Mouse (Mus musculus) forebrain, embryonic 14.5 days (tissue): ENCODE measurements at regions not wholly inside any gene's neighbourhood (a gene's known extent, or its start where the extent isn't known, plus 50 kb on each side); places are given as distances from the start of the nearest gene placed in this dataset.

Experiments
- ATAC-seq: fragments of 200-750 bp; cut with Nextera tagmentation; 2 replicates; pipeline ENCODE4 v1.8.0; 2017; ENCODE audit warnings: mild to moderate bottlenecking, moderate library complexity
- DNase-seq: peaks from one replicate; pipeline ENCODE4 v3.0.0-alpha.2; 2015; ENCODE audit warnings: low spot score
- H3K27ac ChIP-seq: fragments of 300-500 bp; sonication (generic); 2 replicates; pipeline ENCODE4 v1.5.1; 2014; ENCODE audit warnings: low read depth, mild to moderate bottlenecking, control low read depth, low read length, moderate library complexity
- H3K27me3 ChIP-seq: fragments of 300-500 bp; sonication (generic); replicated peaks from 2 replicates; pipeline ENCODE4 v1.6.1; 2014; ENCODE audit warnings: low read length, control low read depth, mixed read lengths; ENCODE audit not compliant: control insufficient read depth, insufficient read depth
- H3K36me3 ChIP-seq: fragments of 300-500 bp; sonication (generic); 2 replicates; pipeline ENCODE4 v1.6.1; 2014; ENCODE audit warnings: low read length, control low read depth; ENCODE audit not compliant: control insufficient read depth, insufficient read depth
- H3K4me1 ChIP-seq: fragments of 300-500 bp; sonication (generic); 2 replicates; pipeline ENCODE4 v1.6.1; 2014; ENCODE audit warnings: antibody characterized with exemption, low read length, control low read depth; ENCODE audit not compliant: control insufficient read depth, insufficient read depth
- H3K4me2 ChIP-seq: fragments of 300-500 bp; sonication (generic); 2 replicates; pipeline ENCODE4 v1.6.1; 2014; ENCODE audit warnings: mild to moderate bottlenecking, control low read depth, low read length
- H3K4me3 ChIP-seq: fragments of 300-500 bp; sonication (generic); 2 replicates; pipeline ENCODE4 v1.5.1; 2014; ENCODE audit warnings: low read depth, low read length, control low read depth
- H3K9ac ChIP-seq: fragments of 300-500 bp; sonication (generic); 2 replicates; pipeline ENCODE4 v1.6.1; 2014; ENCODE audit warnings: mild to moderate bottlenecking, low read length, control low read depth, moderate library complexity
- H3K9me3 ChIP-seq: fragments of 300-500 bp; sonication (generic); replicated peaks from 2 replicates; pipeline ENCODE4 v1.6.1; 2016; ENCODE audit warnings: low read length, control low read depth, mixed read lengths; ENCODE audit not compliant: control insufficient read depth
- WGBS: fragments of 180-500 bp; shearing (Covaris S2); extraction: QIAGEN DNeasy Blood & Tissue Kit; methylation state at CpG from one replicate; pipeline ENCODE4 v1.1.7; 2014; 5-methylcytosine and 5-hydroxymethylcytosine counted together

- H3K36me3 ChIP-seq: no peaks in the 10 kb centered on the region
- no peak overlapping the region for H3K4me2 ChIP-seq
- no peak for DNase-seq
- H3K4me1 ChIP-seq: no peaks in the 10 kb centered on the region
- no peaks in the 10 kb centered on the region for H3K27me3 ChIP-seq
- 85% methylated on average over 12 of the region's 12 CpGs for WGBS
- no peaks in the 10 kb centered on the region for H3K9me3 ChIP-seq
- H3K4me3 ChIP-seq: no peak overlapping the region
- H3K27ac ChIP-seq: no peak overlapping the region
- H3K9ac ChIP-seq: no peak overlapping the region
- ATAC-seq: no peak
Measured at GRCm38 (mm10) chr12:69524337-69525035, 58.3 kb downstream of the Vcpkmt start.

- Histone ChIP-seq H3K4me1 (no peaks in the 10 kb centered on the region), H3K9me3 (no peaks in the 10 kb centered on the region), H3K4me2 (no peak overlapping the region), H3K36me3 (no peaks in the 10 kb centered on the region), H3K4me3 (no peak overlapping the region), H3K27ac (no peak overlapping the region), H3K27me3 (no peaks in the 10 kb centered on the region), H3K9ac (no peak overlapping the region)
- 95% methylated on average over 2 of the region's 2 CpGs for WGBS
- no peak for ATAC-seq
- no peak for DNase-seq
Measured at GRCm38 (mm10) chr12:69519869-69520268, 63.0 kb downstream of the Vcpkmt start.

- H3K4me3 ChIP-seq: no peak overlapping the region
- no peaks in the 10 kb centered on the region for H3K9me3 ChIP-seq
- no peaks in the 10 kb centered on the region for H3K36me3 ChIP-seq
- H3K27me3 ChIP-seq: no peaks in the 10 kb centered on the region
- no peak overlapping the region for H3K4me2 ChIP-seq
- WGBS: 85% methylated on average over 2 of the region's 2 CpGs
- DNase-seq (no peak), ATAC-seq (no peak)
- no peak overlapping the region for H3K27ac ChIP-seq
- no peak overlapping the region for H3K9ac ChIP-seq
- H3K4me1 ChIP-seq: no peaks in the 10 kb centered on the region
Measured at GRCm38 (mm10) chr12:69519028-69519427, 63.8 kb downstream of the Vcpkmt start.

GRCm38 (mm10) chr12:69517616-69518015 is 65.2 kb downstream of the Vcpkmt start:
- Histone ChIP-seq H3K36me3 (no peaks in the 10 kb centered on the region), H3K9me3 (no peaks in the 10 kb centered on the region), H3K4me3 (no peak overlapping the region), H3K27me3 (no peaks in the 10 kb centered on the region), H3K4me2 (no peak overlapping the region), H3K9ac (no peak overlapping the region), H3K27ac (no peak overlapping the region), H3K4me1 (no peaks in the 10 kb centered on the region)
- ATAC-seq: no peak
- 80% methylated on average over 3 of the region's 3 CpGs for WGBS
- no peak for DNase-seq

GRCm38 (mm10) chr12:69516314-69516916 is 66.4 kb downstream of the Vcpkmt start:
- WGBS: 90% methylated on average over 10 of the region's 10 CpGs
- H3K4me3 ChIP-seq: no peak overlapping the region
- ATAC-seq: no peak
- no peak for DNase-seq
- H3K4me1 ChIP-seq: no peaks in the 10 kb centered on the region
- H3K36me3 ChIP-seq: no peaks in the 10 kb centered on the region
- H3K27ac ChIP-seq: no peak overlapping the region
- no peak overlapping the region for H3K9ac ChIP-seq
- H3K9me3 ChIP-seq: no peaks in the 10 kb centered on the region
- no peaks in the 10 kb centered on the region for H3K27me3 ChIP-seq
- H3K4me2 ChIP-seq: no peak overlapping the region

- no peak for ATAC-seq
- H3K4me3 ChIP-seq: no peak overlapping the region
- no peaks in the 10 kb centered on the region for H3K27me3 ChIP-seq
- DNase-seq: no peak
- no peak overlapping the region for H3K9ac ChIP-seq
- H3K36me3 ChIP-seq: no peaks in the 10 kb centered on the region
- no peak overlapping the region for H3K4me2 ChIP-seq
- no peak overlapping the region for H3K27ac ChIP-seq
- H3K4me1 ChIP-seq: no peaks in the 10 kb centered on the region
- H3K9me3 ChIP-seq: no peaks in the 10 kb centered on the region
Measured at GRCm38 (mm10) chr12:69515850-69516249, 67.0 kb downstream of the Vcpkmt start.

GRCm38 (mm10) chr12:69515117-69515516 is 67.7 kb downstream of the Vcpkmt start:
- no peak overlapping the region for H3K27ac ChIP-seq
- no peak overlapping the region for H3K4me3 ChIP-seq
- 77% methylated on average over 9 of the region's 9 CpGs for WGBS
- no peaks in the 10 kb centered on the region for H3K9me3 ChIP-seq
- H3K4me2 ChIP-seq: no peak overlapping the region
- ATAC-seq (no peak), DNase-seq (no peak)
- H3K9ac ChIP-seq: no peak overlapping the region
- no peaks in the 10 kb centered on the region for H3K27me3 ChIP-seq
- H3K36me3 ChIP-seq: no peaks in the 10 kb centered on the region
- no peaks in the 10 kb centered on the region for H3K4me1 ChIP-seq

GRCm38 (mm10) chr12:69513166-69513565 is 69.7 kb downstream of the Vcpkmt start:
- 74% methylated on average over 4 of the region's 4 CpGs for WGBS

GRCm38 (mm10) chr12:69510736-69511135 is 72.1 kb downstream of the Vcpkmt start:
- no peaks in the 10 kb centered on the region for H3K4me1 ChIP-seq

More at GRCm38 (mm10) chr12:69513166-69513565, 69.7 kb downstream of the Vcpkmt start:
- Histone ChIP-seq H3K9me3 (no peaks in the 10 kb centered on the region), H3K36me3 (no peaks in the 10 kb centered on the region), H3K4me2 (no peak overlapping the region), H3K27ac (no peak overlapping the region), H3K4me3 (no peak overlapping the region), H3K27me3 (no peaks in the 10 kb centered on the region), H3K4me1 (no peaks in the 10 kb centered on the region), H3K9ac (no peak overlapping the region)
- DNase-seq (no peak), ATAC-seq (no peak)

More at GRCm38 (mm10) chr12:69510736-69511135, 72.1 kb downstream of the Vcpkmt start:
- H3K9me3 ChIP-seq: no peaks in the 10 kb centered on the region
- H3K27ac ChIP-seq: no peak overlapping the region
- WGBS: 63% methylated on average over 4 of the region's 4 CpGs
- H3K4me3 ChIP-seq: no peak overlapping the region
- no peak overlapping the region for H3K4me2 ChIP-seq
- no peak for ATAC-seq
- DNase-seq: no peak
- H3K27me3 ChIP-seq: no peaks in the 10 kb centered on the region
- no peaks in the 10 kb centered on the region for H3K36me3 ChIP-seq
- H3K9ac ChIP-seq: no peak overlapping the region
